Mouse (Mus musculus): ENCODE data around the gene 2210016L21Rik. TPM values are rescaled to one million over a fixed set of nuclear protein-coding genes. Genes with fewer than 3 reads are reported as not detected.

The 2210016L21Rik gene
- polyA plus RNA-seq, 1 experiment from 2014 or later, result 38.5 TPM

Other genes with a start within 250 kb of the 2210016L21Rik start
- 6.8 and 8.0 TPM in 2 replicates for gene Tchp, start 234.4 kb upstream of the 2210016L21Rik start, polyA plus RNA-seq (2014; fragmentation: Nextera tagmentation; extraction: Ambion mirVana)
- 41.2 and 42.3 TPM in 2 replicates for gene Ankrd13a, start 167.5 kb upstream of the 2210016L21Rik start, polyA plus RNA-seq (2014; fragmentation: Nextera tagmentation; extraction: Ambion mirVana)
- gene Git2, start 166.6 kb upstream of the 2210016L21Rik start, polyA plus RNA-seq (2014; fragmentation: Nextera tagmentation; extraction: Ambion mirVana), result 32.6 TPM in 2 replicates
- 52.5 and 58.7 TPM in 2 replicates for gene 1500011B03Rik, start 118.7 kb upstream of the 2210016L21Rik start, polyA plus RNA-seq (2014; fragmentation: Nextera tagmentation; extraction: Ambion mirVana)
- gene 4930519G04Rik, start 88.5 kb upstream of the 2210016L21Rik start, polyA plus RNA-seq (2014; fragmentation: Nextera tagmentation; extraction: Ambion mirVana), result not detected in 2 replicates
- not detected in 2 replicates for gene Gm9936, start 83.5 kb upstream of the 2210016L21Rik start, polyA plus RNA-seq (2014; fragmentation: Nextera tagmentation; extraction: Ambion mirVana)
- 5.3 and 6.5 TPM in 2 replicates for gene Oasl2, start 45.2 kb upstream of the 2210016L21Rik start, polyA plus RNA-seq (2014; fragmentation: Nextera tagmentation; extraction: Ambion mirVana)
- gene Oasl1, start 18.9 kb upstream of the 2210016L21Rik start, polyA plus RNA-seq (2014; fragmentation: Nextera tagmentation; extraction: Ambion mirVana), result 0.45 and 0.70 TPM in 2 replicates
- gene Hnf1a, start 28.9 kb downstream of the 2210016L21Rik start, polyA plus RNA-seq (2014; fragmentation: Nextera tagmentation; extraction: Ambion mirVana), result not detected in 2 replicates
- 35.1 and 39.9 TPM in 2 replicates for gene Sppl3, start 69.0 kb downstream of the 2210016L21Rik start, polyA plus RNA-seq (2014; fragmentation: Nextera tagmentation; extraction: Ambion mirVana)
- gene Gm10401, start 156.1 kb downstream of the 2210016L21Rik start, polyA plus RNA-seq (2014; fragmentation: Nextera tagmentation; extraction: Ambion mirVana), result 20.6 and 31.5 TPM in 2 replicates
- 58.9 and 89.5 TPM in 2 replicates for gene Acads, start 177.2 kb downstream of the 2210016L21Rik start, polyA plus RNA-seq (2014; fragmentation: Nextera tagmentation; extraction: Ambion mirVana)
- 17.5 and 20.5 TPM in 2 replicates for gene Unc119b, start 192.8 kb downstream of the 2210016L21Rik start, polyA plus RNA-seq (2014; fragmentation: Nextera tagmentation; extraction: Ambion mirVana)
- 53.6 and 57.8 TPM in 2 replicates for gene Mlec, start 216.0 kb downstream of the 2210016L21Rik start, polyA plus RNA-seq (2014; fragmentation: Nextera tagmentation; extraction: Ambion mirVana)

Measured in heart, embryonic 14.5 days (tissue).